Mouse (Mus musculus) spleen, postnatal 36 days (tissue): ENCODE data around the gene Klhl29.

Experiments
- DNase-seq, 2 experiments: peaks; one replicate each; pipeline ENCODE4 v3.0.0; 2022; ENCODE audit warnings: low spot score in 2 of 2, mixed read lengths in 1 of 2

Gene Klhl29

GRCm38 (mm10) chr12:5187773-5188333 lies 187.6 kb downstream of the Klhl29 start:
- no peak for DNase-seq

DNA sequence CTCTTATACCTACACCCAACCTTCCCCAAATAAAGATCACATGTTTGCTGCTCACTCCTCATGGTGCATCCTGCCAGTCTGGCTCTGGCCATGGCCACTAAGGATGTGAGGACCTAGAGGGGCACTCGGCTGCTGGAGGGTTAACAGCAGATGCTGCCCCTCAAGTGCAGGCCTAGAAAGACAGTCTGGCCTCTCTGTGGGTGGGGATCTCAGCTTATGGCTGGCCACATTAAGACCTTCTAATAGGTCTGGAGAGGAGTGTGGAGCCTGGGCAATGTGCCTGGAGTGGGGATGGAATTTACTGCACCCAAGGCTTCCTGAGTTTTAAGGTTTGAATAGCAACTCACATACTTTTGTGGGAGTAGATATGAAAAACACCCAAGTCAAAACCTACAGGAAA lies 188.8 kb downstream of the Klhl29 start:
- DNase-seq = no peak

DNA sequence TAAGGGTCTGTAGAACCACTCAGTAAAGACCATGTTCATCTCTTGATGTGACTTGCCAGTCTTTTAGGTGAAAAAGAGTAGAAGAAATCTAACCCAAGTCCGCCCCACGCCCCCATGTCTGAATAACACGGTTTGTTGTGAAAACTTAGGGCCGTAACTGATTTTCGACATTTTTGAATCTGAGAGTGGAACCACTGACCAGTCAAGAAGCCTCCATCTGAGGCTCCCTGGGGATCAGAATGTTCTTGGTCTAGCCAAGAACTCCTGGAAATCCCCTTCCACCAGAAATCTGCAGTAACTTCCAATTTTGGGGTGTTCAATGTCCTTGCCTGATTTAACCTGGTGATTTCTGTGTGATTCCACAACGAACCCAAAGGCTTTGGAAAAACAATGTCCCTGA lies 189.9 kb downstream of the Klhl29 start:
- no peak for DNase-seq

DNA sequence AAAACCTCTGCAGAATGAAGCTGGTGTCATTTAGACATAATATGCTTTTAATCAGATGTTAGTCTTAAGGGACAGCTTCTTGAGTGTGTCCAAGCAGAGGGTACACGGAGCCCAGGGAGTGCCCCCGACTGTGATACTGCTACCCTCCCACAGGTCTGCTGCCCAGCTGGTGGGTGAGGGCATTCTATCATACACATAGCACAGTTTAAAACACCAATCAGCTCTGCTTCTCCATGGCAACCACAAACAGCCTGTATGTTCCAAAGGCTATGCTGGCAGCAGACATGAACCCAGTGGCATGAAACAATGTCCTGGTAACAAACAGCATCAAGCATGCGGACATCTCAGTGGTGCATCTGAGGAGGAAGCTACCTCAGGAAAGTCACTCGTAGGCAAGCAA lies 192.9 kb downstream of the Klhl29 start:
- DNase-seq = no peak

- no peak for DNase-seq
Measured at GRCm38 (mm10) chr12:5182165-5182564, 193.3 kb downstream of the Klhl29 start.

DNA sequence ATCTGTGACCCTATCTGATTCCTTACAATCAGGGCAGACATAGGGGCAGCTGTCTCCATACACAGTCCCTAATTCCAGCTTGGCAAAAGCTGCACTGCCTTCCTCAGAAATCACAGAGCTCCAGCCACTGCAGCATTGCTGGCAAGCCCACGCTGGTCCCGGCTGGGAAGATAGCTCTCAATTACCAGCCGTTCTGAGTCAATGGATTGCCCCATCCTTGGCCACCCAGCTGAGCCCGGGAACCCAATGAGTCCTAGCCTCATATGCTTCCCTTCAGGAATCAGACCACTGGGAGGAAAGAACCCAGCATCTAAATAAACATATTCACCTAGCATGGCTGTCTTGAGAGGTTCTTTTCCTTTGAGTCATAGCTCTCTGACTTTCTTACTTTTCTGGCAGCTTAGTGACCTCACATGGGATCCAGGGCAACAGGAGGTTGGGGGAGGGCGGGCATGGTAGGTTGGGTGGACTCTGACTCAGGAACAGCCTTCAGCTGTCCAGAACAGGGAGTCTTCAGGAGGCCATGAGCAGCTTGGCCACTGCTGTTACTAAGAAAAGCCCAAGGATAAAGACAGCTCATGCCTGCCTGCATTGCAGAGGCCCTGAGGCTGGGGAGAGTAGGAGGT lies 198.7 kb downstream of the Klhl29 start:
- DNase-seq = no peak

DNA sequence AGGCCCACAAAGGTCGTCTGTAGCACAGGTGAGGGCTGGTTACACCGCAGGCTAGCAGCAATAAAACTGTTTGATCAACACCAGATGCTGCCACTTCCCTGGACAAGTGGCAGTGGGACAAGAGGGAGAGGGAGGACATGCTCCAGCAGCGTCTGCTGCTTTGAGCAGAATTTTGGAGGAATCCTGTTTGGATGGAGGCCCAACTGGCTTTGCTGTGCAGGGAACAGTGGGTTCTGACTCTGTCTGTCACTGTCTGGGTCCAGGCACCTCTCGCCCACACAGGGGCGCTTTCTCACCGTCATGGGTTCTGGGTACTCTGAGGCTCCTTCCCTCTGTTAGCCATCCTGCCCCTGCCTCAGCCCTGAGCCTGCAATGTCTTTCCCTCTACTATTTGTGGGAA lies 209.3 kb downstream of the Klhl29 start:
- DNase-seq = no peak

DNA sequence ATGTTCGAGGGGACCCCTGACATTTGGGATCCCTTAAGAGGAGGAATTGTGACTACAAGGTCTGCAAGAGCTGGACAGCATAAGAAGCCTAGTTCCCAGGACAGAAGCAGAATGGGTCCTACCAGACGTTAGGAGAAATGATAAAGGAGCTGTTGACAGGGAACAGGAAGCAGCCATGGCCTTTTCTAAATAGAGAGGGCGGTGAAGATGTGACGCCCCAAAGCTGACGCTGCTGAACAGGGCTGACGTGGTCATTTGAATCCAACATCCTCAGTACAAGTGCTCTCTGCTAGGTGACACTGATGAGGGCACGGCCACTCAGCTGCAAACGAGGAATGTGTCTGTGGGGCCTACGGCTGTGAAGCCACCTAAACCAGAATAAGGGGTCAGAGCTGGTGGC lies 210.1 kb downstream of the Klhl29 start:
- no peak for DNase-seq

- no peak for DNase-seq
Measured at GRCm38 (mm10) chr12:5162672-5163071, 212.8 kb downstream of the Klhl29 start.

DNA sequence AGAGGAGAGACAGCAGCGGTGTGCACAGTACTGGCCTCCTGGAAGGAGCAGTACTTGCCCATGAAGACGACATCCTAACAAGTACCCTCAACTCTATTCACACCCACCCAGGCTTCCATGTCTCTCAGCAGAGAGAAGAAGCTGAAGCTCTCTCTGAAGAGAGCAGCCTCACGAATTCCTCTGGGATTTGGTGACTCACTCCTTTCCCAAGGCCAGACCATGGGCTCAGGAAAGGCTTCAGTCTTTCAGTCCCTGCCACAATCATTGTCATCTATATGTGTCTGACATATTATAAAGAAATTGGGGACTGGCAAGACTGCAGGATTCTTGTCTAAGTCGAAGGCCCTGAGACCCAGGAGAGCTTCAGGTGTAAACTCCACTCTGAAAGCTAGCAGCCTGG lies 213.9 kb downstream of the Klhl29 start:
- DNase-seq = no peak

DNA sequence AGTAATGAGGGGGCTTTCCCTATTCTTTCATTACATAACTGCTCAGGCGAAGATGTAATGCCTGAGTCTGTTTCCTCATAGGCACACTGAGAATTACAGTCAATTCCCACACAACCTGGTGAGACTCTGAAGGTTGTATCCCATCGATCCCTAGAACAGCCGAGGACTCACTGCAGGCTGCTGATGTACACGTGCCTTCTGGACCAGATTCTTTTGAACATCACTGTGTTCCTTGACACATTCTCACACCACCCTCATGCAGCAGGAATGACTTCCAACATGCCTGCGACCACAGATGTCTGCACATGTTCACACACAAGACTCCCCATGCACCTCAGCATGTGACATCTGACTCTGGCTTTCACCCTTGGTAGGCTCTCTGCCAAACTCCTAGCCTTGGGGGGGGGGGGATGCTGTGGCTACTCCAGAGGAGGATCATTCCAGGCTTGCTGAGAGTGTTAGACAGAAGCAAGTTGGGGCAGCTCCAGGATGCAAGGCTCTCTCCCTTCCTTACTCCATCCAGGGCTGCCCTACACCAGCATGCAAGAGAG lies 217.5 kb downstream of the Klhl29 start:
- no peak for DNase-seq

- DNase-seq = no peak
Measured at GRCm38 (mm10) chr12:5157021-5157681, 218.3 kb downstream of the Klhl29 start.

- no peak for DNase-seq
Measured at GRCm38 (mm10) chr12:5155177-5155576, 220.3 kb downstream of the Klhl29 start.

- no peak for DNase-seq
Measured at GRCm38 (mm10) chr12:5151859-5152258, 223.6 kb downstream of the Klhl29 start.

DNA sequence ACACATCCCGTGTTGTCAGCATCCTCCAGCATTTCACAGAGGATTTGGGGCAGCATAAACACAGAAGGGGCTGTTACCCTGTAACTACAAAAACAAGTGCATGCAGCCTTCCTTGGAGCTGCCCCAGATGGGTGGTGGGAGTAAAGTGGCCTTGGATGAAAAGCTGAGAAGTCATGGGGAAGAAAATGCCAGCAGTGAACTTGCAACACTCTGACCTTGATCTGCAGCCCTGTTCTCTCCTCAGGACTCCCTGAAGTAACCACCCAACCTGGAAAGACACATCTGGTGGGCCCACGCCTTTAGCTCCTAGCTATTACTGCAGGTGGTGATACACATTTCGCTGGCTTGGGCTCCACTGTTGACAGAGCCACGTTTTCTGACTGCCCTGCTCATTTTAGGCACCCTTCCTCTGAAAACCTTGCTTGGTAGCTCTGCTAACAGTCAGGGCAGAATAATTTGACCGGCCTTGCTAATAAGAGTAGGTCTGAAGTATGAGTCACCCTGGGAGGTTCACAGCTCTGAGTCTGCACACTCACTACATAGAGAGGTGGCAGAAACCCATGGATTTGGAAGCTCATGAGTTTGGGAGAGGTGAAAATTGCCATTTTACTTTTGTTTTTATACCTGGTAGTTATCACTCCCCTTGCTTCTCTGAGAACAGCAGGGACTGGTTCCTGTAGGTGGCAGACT lies 228.0 kb downstream of the Klhl29 start:
- DNase-seq = no peak

DNA sequence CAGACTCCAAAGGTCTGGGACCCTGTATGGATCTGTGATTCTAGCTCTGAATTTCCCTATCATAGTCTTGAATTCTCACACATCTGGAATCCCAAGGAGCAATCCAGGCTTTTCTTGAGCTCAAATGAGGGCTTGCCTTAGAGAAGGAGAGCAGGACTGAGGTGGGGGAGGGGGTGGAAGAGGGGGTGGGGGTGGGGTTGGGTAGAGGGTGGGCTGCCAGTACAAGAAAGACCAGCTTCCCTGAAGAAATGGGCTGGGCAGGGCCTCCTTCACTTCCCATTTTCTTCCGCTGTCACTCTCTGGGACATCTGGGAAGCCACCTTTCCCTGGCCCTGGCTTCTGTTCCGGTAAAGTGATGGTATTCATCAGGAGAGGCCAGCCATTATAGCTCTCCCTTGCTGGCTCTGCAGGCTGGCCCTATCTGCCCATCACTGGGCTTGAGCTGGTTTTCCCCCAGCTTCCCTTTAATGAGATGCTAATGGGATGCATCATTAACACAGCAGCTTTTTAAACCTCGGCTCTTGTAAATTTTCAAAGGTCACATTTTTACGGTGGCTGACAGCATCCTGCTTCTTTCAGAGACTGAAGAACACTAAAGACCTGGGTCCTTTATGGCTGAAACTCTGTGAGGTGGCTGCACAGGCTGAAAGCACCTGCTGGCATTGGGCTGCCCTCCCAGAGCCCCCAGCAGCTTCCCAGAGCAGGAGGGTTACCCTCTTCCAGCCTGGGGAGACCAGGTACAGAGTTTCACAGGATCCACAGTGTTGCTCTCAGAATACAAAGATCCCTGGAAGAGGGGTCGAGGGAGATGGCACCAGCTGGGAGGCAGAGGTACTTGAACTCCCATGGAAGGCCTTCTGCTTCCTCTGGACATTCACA lies 231.3 kb downstream of the Klhl29 start:
- DNase-seq = no peak

- DNase-seq = no peak
Measured at GRCm38 (mm10) chr12:5143224-5143623, 232.3 kb downstream of the Klhl29 start.

- DNase-seq = no peak
Measured at GRCm38 (mm10) chr12:5142776-5143175, 232.7 kb downstream of the Klhl29 start.

DNA sequence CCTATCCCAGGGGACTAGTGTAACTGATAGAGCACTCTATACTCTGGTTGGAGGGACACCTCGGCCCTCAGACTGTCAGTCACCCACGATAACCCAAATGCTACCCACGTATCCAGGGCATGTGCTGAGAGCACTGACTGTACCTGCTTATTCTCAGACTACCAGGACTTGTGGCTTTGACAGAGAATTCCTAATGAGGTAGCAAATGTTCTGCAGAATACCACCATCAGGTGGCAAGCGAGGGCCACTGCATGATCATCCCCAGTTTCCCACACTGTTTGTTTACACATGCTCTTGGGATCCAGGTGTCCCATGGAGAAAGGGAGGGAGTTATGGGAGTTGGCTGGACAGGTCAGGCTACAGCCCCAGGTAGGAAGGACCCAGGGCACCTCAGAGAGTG lies 234.4 kb downstream of the Klhl29 start:
- no peak for DNase-seq

- no peak for DNase-seq
Measured at GRCm38 (mm10) chr12:5139302-5139701, 236.2 kb downstream of the Klhl29 start.

- DNase-seq = no peak
Measured at GRCm38 (mm10) chr12:5136300-5136699, 239.2 kb downstream of the Klhl29 start.

DNA sequence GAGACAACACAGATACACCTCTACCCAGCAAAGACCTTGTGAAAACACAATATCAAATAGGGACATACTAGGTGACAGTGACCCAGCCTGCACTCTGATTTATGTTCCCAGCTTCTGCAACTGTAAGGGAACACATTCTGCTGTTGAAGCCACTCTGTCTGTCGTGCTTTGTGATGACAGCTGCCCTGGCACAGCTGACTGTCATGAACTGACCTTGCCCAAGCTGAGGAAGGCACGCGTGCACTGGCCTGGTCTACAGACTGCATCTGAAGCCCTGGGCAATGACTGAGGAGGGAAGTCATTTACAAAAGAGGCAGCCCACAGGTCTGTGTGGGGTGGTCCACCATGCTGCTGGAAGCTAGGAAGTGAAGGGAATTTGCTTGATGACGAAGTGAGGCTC lies 246.3 kb downstream of the Klhl29 start:
- no peak for DNase-seq
